Mouse (Mus musculus) olfactory bulb, adult 2 months (tissue): Measurements from ENCODE around the gene Eif2b1. TPM values are rescaled to one million over a fixed set of nuclear protein-coding genes. Genes with fewer than 3 reads are reported as not detected.

Experiments used
- H3K27ac ChIP-seq: fragments of 200-500 bp; 2 replicates; pipeline ENCODE4 v1.5.1; 2012; ENCODE audit warnings: low read depth, low read length; ENCODE audit not compliant: insufficient read depth
- H3K4me1 ChIP-seq: fragments of 200-500 bp; 2 replicates; pipeline ENCODE4 v1.6.1; 2012; ENCODE audit warnings: low read length; ENCODE audit not compliant: control insufficient read depth, insufficient read depth
- H3K4me3 ChIP-seq: fragments of 200-500 bp; 2 replicates; pipeline ENCODE4 v1.5.1; 2012; ENCODE audit warnings: mild to moderate bottlenecking, low read depth, low read length, moderate library complexity; ENCODE audit not compliant: insufficient read depth
- CTCF ChIP-seq: fragments of 200-500 bp; IDR thresholded peaks from 2 replicates; pipeline ENCODE4 v1.5.1; 2012; ENCODE audit warnings: low read depth, mild to moderate bottlenecking, low read length, moderate library complexity; ENCODE audit not compliant: insufficient read depth
- POLR2A ChIP-seq: fragments of 200-500 bp; IDR thresholded peaks from 2 replicates; pipeline ENCODE4 v1.6.1; 2012; ENCODE audit warnings: mild to moderate bottlenecking, low read depth, low read length, moderate library complexity; ENCODE audit not compliant: insufficient read depth
- WGBS: fragments of 180-500 bp; shearing (Covaris S2); methylation state at CpG from one replicate; pipeline ENCODE4 v1.1.7; 2018; 5-methylcytosine and 5-hydroxymethylcytosine counted together
- polyA plus RNA-seq: library from polyadenylated mRNA; stranded (reverse); fragments of >200 nt; gene quantifications from 2 replicates; pipeline ENCODE4 v1.2.4, GENCODE M21; 2012; ENCODE audit warnings: low replicate concordance; ENCODE audit not compliant: missing spikeins, insufficient read depth, insufficient read length

Gene Eif2b1
- polyA plus RNA-seq, 1 experiment, result not detected

DNA sequence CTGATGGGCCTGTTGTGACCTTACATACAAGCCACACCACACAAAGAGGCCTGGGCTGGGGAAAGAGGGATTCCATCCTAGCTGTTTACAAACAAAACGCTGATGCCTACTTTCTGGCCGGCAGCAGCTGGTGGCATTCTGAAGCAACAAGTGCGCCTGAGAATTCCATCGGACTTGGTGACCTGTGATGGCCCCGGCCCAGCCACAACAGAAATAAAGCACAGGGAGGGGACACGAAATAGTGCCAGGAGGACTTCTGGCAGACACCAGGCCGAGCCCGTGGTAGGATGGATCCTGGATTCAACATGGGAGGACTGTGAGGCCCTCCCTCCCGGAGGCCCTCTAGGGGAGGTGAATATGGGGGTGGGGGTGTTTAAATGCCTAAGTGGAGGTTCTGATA is 50.1 kb downstream of the Eif2b1 start:
- 18% methylated on average over 9 of the region's 9 CpGs for WGBS
- no peak for TF ChIP-seq CTCF
- no peak for TF ChIP-seq POLR2A
- Histone ChIP-seq H3K4me3 (peak overlapping the region; percentile 58), H3K4me1 (peaks cover 40% of the 10 kb centered on the region), H3K27ac (peak overlapping the region; percentile 6; the same call in 1 of the 2 replicates)

DNA sequence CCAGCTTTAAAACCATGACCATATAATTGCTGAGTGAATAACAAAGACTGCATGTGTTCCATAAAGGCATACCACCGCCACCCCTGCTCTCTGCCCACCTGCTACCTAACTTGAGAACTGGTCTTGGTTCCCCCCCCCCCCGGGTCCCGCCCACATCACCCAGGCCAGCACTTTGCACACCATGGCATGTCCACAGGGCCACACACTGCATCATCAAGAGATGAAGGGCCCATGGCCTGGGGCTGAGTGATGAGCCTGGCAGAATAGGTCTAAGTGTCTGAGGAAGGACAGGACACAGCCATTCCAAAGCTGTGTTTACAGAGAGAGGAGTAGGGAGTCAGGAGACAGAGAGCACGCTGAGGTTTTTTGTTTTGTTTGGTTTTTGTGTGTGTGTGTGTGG is 50.6 kb downstream of the Eif2b1 start:
- Histone ChIP-seq H3K4me3 (peak overlapping the region; percentile 58), H3K4me1 (peaks cover 40% of the 10 kb centered on the region), H3K27ac (no peak overlapping the region; the same call in 1 of the 2 replicates)
- TF ChIP-seq CTCF, result no peak
- no peak for TF ChIP-seq POLR2A
- 58% methylated on average over 4 of the region's 4 CpGs for WGBS

DNA sequence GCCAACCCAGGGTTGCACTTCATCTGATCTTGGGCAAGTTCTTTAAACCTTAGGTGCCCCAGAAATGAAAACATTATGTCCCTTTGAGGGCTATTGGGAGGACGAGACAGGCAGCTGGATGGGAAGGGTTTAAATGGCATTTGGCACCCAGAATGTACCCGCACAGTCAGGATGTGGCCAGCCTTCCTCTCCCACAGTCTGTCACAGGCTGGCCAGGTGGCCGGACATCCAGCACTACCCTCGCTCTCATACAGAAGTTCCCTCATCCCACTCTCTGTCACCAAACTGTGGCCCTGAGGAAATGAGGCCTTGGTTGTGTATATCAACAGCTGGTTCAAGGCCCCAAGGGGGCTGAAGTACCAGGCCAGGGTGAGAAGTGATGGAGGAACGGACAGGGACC is 54.0 kb downstream of the Eif2b1 start:
- H3K4me1 ChIP-seq, result peaks cover 40% of the 10 kb centered on the region
- H3K4me3 ChIP-seq, result no peak overlapping the region
- WGBS, result 91% methylated on average over 5 of the region's 5 CpGs
- H3K27ac ChIP-seq, result no peak overlapping the region
- TF ChIP-seq POLR2A (no peak), CTCF (no peak)

DNA sequence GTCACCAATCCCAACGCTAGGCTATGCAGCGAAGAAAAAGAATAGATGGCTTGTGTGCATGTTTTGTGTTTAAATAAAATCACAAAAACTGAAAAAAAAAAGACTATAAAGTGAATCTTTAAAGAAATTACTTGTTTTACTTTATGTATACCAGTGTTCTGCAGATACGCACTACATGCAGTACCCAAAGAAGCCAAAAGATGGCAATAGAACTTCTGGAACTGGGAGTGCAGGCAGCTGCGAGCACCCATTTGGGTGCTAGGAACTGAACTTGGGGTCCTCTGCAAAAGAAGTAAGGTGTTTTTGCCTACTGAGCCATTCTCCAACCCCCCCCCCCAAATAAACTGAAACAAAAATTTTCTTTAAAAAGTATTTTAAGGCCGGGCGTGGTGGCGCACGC is 55.9 kb downstream of the Eif2b1 start:
- TF ChIP-seq POLR2A (no peak), CTCF (no peak)
- 94% methylated on average over 8 of the region's 8 CpGs for WGBS
- H3K4me1 ChIP-seq, result peaks cover 29% of the 10 kb centered on the region
- H3K4me3 ChIP-seq, result no peak overlapping the region
- no peak overlapping the region for H3K27ac ChIP-seq

DNA sequence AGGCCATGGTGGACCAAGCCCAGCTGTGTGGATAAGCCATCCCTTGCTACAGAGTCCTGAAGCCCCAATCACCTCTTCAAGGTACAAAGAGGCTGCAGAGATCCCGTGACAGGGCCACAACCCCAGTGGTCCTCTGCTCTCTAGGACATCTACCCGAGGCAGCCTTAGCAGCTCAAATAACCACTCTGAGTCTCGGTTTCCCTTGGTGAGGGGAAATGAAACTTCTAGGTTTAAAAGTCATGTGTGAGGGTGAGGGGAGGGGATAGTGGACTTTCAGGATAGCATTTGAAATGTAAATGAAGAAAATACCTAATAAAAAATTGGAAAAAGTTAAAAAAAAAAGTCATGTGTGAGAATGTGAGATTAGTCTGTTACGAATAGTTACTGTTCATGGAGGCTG is 57.3 kb downstream of the Eif2b1 start:
- TF ChIP-seq CTCF, result no peak
- TF ChIP-seq POLR2A, result no peak
- WGBS, result 93% methylated on average over 4 of the region's 4 CpGs
- Histone ChIP-seq H3K4me3 (no peak overlapping the region), H3K27ac (no peak overlapping the region), H3K4me1 (peaks cover 28% of the 10 kb centered on the region)

Other genes starting within 250 kb of the Eif2b1 start
- not detected in 2 replicates for gene Cdk2ap1, start 216.0 kb downstream of the Eif2b1 start, polyA plus RNA-seq
- 263 and 488 TPM in 2 replicates for gene Sbno1, start 153.1 kb downstream of the Eif2b1 start, polyA plus RNA-seq
- gene Kmt5a, start 139.2 kb downstream of the Eif2b1 start, polyA plus RNA-seq, result 371 TPM in 1 of 2 replicates, not detected in the other
- gene Rilpl2, start 100.8 kb downstream of the Eif2b1 start, polyA plus RNA-seq, result not detected in 2 replicates
- not detected in 2 replicates for gene Snrnp35, start 96.0 kb downstream of the Eif2b1 start, polyA plus RNA-seq
- not detected in 2 replicates for gene Rilpl1, start 47.7 kb downstream of the Eif2b1 start, polyA plus RNA-seq
- not detected in 2 replicates for gene Tmed2, start 38.4 kb downstream of the Eif2b1 start, polyA plus RNA-seq
- gene Ddx55, start 26.3 kb downstream of the Eif2b1 start, polyA plus RNA-seq, result not detected in 2 replicates
- not detected in 2 replicates for gene Gtf2h3, start within 50 bp of the Eif2b1 start, polyA plus RNA-seq
- 184 TPM in 1 of 2 replicates, not detected in the other for gene Atp6v0a2, start 49.4 kb upstream of the Eif2b1 start, polyA plus RNA-seq
- not detected in 2 replicates for gene Dnah10, start 146.0 kb upstream of the Eif2b1 start, polyA plus RNA-seq